Mouse (Mus musculus): ENCODE data around the gene Rdh1. TPM values are rescaled to one million over a fixed set of nuclear protein-coding genes. Genes with fewer than 3 reads are reported as not detected.
"Not testable (repeated sequence)": the region's sequence is repeated elsewhere in the genome, so short reads cannot be mapped to it uniquely, and the experiment has no call there.

Rdh1 gene
- polyA plus RNA-seq, 1 experiment, result 0.56 TPM

- TF ChIP-seq POLR2A (IDR thresholded peaks at IDR 0.05; ENCODE audit: low read depth, low read length) (no peak), CTCF (IDR thresholded peaks at IDR 0.05; ENCODE audit: extremely low read depth, insufficient read depth, insufficient read length, insufficient replicate concordance) (no peak)
- Histone ChIP-seq H3K36me3 (ENCODE audit: control insufficient read depth, insufficient read depth, low read length) (no peaks in the 10 kb centered on the region), H3K4me3 (ENCODE audit: extremely low read depth, insufficient read depth, insufficient read length) (no peak overlapping the region), H3K27me3 (ENCODE audit: control insufficient read depth, insufficient read depth, low read length) (no peaks in the 10 kb centered on the region), H3K27ac (ENCODE audit: insufficient read depth, low read length) (no peak overlapping the region), H3K4me1 (ENCODE audit: control insufficient read depth, insufficient read depth, insufficient read length) (no peaks in the 10 kb centered on the region)
- 53% methylated on average over 18 of the region's 18 CpGs for WGBS
- DNase-seq (ENCODE audit: low read depth in 1 of 2, low spot score in 2 of 2), result no peak
These were observed 3.6 kb upstream of the Rdh1 start for GRCm38 (mm10) chr10:127755770-127756468.

- not testable (repeated sequence) for H3K27ac ChIP-seq (ENCODE audit: insufficient read depth, low read length); DNase-seq (ENCODE audit: low read depth in 1 of 2, low spot score in 2 of 2); H3K36me3 ChIP-seq (ENCODE audit: control insufficient read depth, insufficient read depth, low read length); H3K4me1 ChIP-seq (ENCODE audit: control insufficient read depth, insufficient read depth, insufficient read length); H3K4me3 ChIP-seq (ENCODE audit: extremely low read depth, insufficient read depth, insufficient read length); H3K27me3 ChIP-seq (ENCODE audit: control insufficient read depth, insufficient read depth, low read length)
- 83% methylated on average over 10 of the region's 10 CpGs for WGBS
These were observed 3.4 kb downstream of the Rdh1 start for GRCm38 (mm10) chr10:127762926-127763325.

- no peak overlapping the region for H3K27ac ChIP-seq (ENCODE audit: insufficient read depth, low read length)
- no peak overlapping the region for H3K4me3 ChIP-seq (ENCODE audit: extremely low read depth, insufficient read depth, insufficient read length)
- no peak for DNase-seq (ENCODE audit: low read depth in 1 of 2, low spot score in 2 of 2)
- H3K27me3 ChIP-seq (ENCODE audit: control insufficient read depth, insufficient read depth, low read length), result no peaks in the 10 kb centered on the region
- no peaks in the 10 kb centered on the region for H3K36me3 ChIP-seq (ENCODE audit: control insufficient read depth, insufficient read depth, low read length)
- H3K4me1 ChIP-seq (ENCODE audit: control insufficient read depth, insufficient read depth, insufficient read length), result no peaks in the 10 kb centered on the region
- TF ChIP-seq CTCF (IDR thresholded peaks at IDR 0.05; ENCODE audit: extremely low read depth, insufficient read depth, insufficient read length, insufficient replicate concordance), result no peak
- TF ChIP-seq POLR2A (IDR thresholded peaks at IDR 0.05; ENCODE audit: low read depth, low read length), result no peak
- WGBS, result 79% methylated on average over 12 of the region's 12 CpGs
These were observed 4.6 kb downstream of the Rdh1 start for GRCm38 (mm10) chr10:127763914-127764680.

- 87% methylated on average over 1 of the region's 1 CpGs for WGBS
- Histone ChIP-seq H3K4me3 (ENCODE audit: extremely low read depth, insufficient read depth, insufficient read length) (no peak overlapping the region), H3K27ac (ENCODE audit: insufficient read depth, low read length) (no peak overlapping the region), H3K27me3 (ENCODE audit: control insufficient read depth, insufficient read depth, low read length) (no peaks in the 10 kb centered on the region), H3K4me1 (ENCODE audit: control insufficient read depth, insufficient read depth, insufficient read length) (no peaks in the 10 kb centered on the region), H3K36me3 (ENCODE audit: control insufficient read depth, insufficient read depth, low read length) (no peaks in the 10 kb centered on the region)
- no peak for DNase-seq (ENCODE audit: low read depth in 1 of 2, low spot score in 2 of 2)
- TF ChIP-seq CTCF (IDR thresholded peaks at IDR 0.05; ENCODE audit: extremely low read depth, insufficient read depth, insufficient read length, insufficient replicate concordance) (no peak), POLR2A (IDR thresholded peaks at IDR 0.05; ENCODE audit: low read depth, low read length) (no peak)
These were observed 7.0 kb downstream of the Rdh1 start for GRCm38 (mm10) chr10:127766564-127766963.

- Histone ChIP-seq H3K36me3 (ENCODE audit: control insufficient read depth, insufficient read depth, low read length) (no peaks in the 10 kb centered on the region), H3K27ac (ENCODE audit: insufficient read depth, low read length) (no peak within 1 kb of the TSS), H3K4me1 (ENCODE audit: control insufficient read depth, insufficient read depth, insufficient read length) (no peaks in the 10 kb centered on the region), H3K27me3 (ENCODE audit: control insufficient read depth, insufficient read depth, low read length) (no peaks in the 10 kb centered on the region), H3K4me3 (ENCODE audit: extremely low read depth, insufficient read depth, insufficient read length) (no peak within 1 kb of the TSS)
- 65% methylated on average over 2 of the region's 2 CpGs for WGBS
- DNase-seq (ENCODE audit: low read depth in 1 of 2, low spot score in 2 of 2), result no peak
- TF ChIP-seq CTCF (IDR thresholded peaks at IDR 0.05; ENCODE audit: extremely low read depth, insufficient read depth, insufficient read length, insufficient replicate concordance) (no peak), POLR2A (IDR thresholded peaks at IDR 0.05; ENCODE audit: low read depth, low read length) (no peak)
These were observed 16.5 kb downstream of the Rdh1 start, which contains the start of gene Rdh9 for GRCm38 (mm10) chr10:127776011-127776410. TSS of gene Rdh9 (plus strand) at chr10:127776386.

- WGBS, result 95% methylated on average over 17 of the region's 17 CpGs
- H3K36me3 ChIP-seq (ENCODE audit: control insufficient read depth, insufficient read depth, low read length); H3K27ac ChIP-seq (ENCODE audit: insufficient read depth, low read length); H3K27me3 ChIP-seq (ENCODE audit: control insufficient read depth, insufficient read depth, low read length); H3K4me1 ChIP-seq (ENCODE audit: control insufficient read depth, insufficient read depth, insufficient read length); DNase-seq (ENCODE audit: low read depth in 1 of 2, low spot score in 2 of 2); H3K4me3 ChIP-seq (ENCODE audit: extremely low read depth, insufficient read depth, insufficient read length): not testable (repeated sequence)
These were observed 22.8 kb downstream of the Rdh1 start for GRCm38 (mm10) chr10:127782321-127782720.

GRCm38 (mm10) chr10:127785411-127785810 lies 25.9 kb downstream of the Rdh1 start:
- H3K27me3 ChIP-seq (ENCODE audit: control insufficient read depth, insufficient read depth, low read length); H3K27ac ChIP-seq (ENCODE audit: insufficient read depth, low read length); H3K36me3 ChIP-seq (ENCODE audit: control insufficient read depth, insufficient read depth, low read length); H3K4me3 ChIP-seq (ENCODE audit: extremely low read depth, insufficient read depth, insufficient read length); DNase-seq (ENCODE audit: low read depth in 1 of 2, low spot score in 2 of 2); H3K4me1 ChIP-seq (ENCODE audit: control insufficient read depth, insufficient read depth, insufficient read length): not testable (repeated sequence)
- 90% methylated on average over 1 of the region's 1 CpGs for WGBS

All from spleen, adult 2 months (tissue).